Mouse (Mus musculus) neural tube, embryonic 11.5 days (tissue): ENCODE data around the gene Bmp2k. TPM values are rescaled to one million over a fixed set of nuclear protein-coding genes. Genes with fewer than 3 reads are reported as not detected.

ENCODE experiments used
- ATAC-seq: fragments of 200-750 bp; cut with Nextera tagmentation; 2 replicates; pipeline ENCODE4 v1.8.0; 2017; ENCODE audit warnings: moderate number of reproducible peaks, mild to moderate bottlenecking, moderate TSS enrichment, moderate library complexity; ENCODE audit not compliant: insufficient read depth, low FRiP score, low TSS enrichment
- DNase-seq: peaks from one replicate; pipeline ENCODE4 v3.0.0-alpha.2; 2015; ENCODE audit warnings: low spot score
- H3K27ac ChIP-seq: fragments of 300-500 bp; sonication (generic); 2 replicates; pipeline ENCODE4 v1.5.1; 2014; ENCODE audit warnings: low read depth, mild to moderate bottlenecking, low read length
- H3K27me3 ChIP-seq: fragments of 300-500 bp; sonication (generic); 2 replicates; pipeline ENCODE4 v1.6.1; 2014; ENCODE audit warnings: mild to moderate bottlenecking, low read length, mixed read lengths; ENCODE audit not compliant: control insufficient read depth, insufficient read depth
- H3K36me3 ChIP-seq: fragments of 300-500 bp; sonication (generic); 2 replicates; pipeline ENCODE4 v1.6.1; 2014; ENCODE audit warnings: mild to moderate bottlenecking, low read length, moderate library complexity, mixed read lengths; ENCODE audit not compliant: control insufficient read depth, insufficient read depth
- H3K4me1 ChIP-seq: fragments of 300-500 bp; sonication (generic); 2 replicates; pipeline ENCODE4 v1.6.1; 2014; ENCODE audit warnings: low read length, mixed read lengths; ENCODE audit not compliant: control insufficient read depth, insufficient read depth
- H3K4me2 ChIP-seq: fragments of 300-500 bp; sonication (generic); 2 replicates; pipeline ENCODE4 v1.6.1; 2014; ENCODE audit warnings: low read depth, mild to moderate bottlenecking, moderate library complexity
- H3K4me3 ChIP-seq: fragments of 300-500 bp; sonication (generic); 2 replicates; pipeline ENCODE4 v1.5.1; 2014; ENCODE audit warnings: low read depth, low read length
- H3K9ac ChIP-seq: fragments of 300-500 bp; sonication (generic); 2 replicates; pipeline ENCODE4 v1.6.1; 2014; ENCODE audit warnings: mild to moderate bottlenecking, low read length
- H3K9me3 ChIP-seq: fragments of 300-500 bp; sonication (generic); 2 replicates; pipeline ENCODE4 v1.6.1; 2016; ENCODE audit warnings: low read length; ENCODE audit not compliant: control insufficient read depth
- WGBS: fragments of 180-500 bp; shearing (Covaris S2); extraction: QIAGEN DNeasy Blood & Tissue Kit; methylation state at CpG from one replicate; pipeline ENCODE4 v1.1.7; 2014; 5-methylcytosine and 5-hydroxymethylcytosine counted together
- polyA plus RNA-seq: library from polyadenylated mRNA; unstranded; fragments of >200 nt; fragmentation: Nextera tagmentation; extraction: Ambion mirVana; gene quantifications from 2 replicates; pipeline ENCODE4 v1.2.1, GENCODE M21; 2014

Bmp2k gene
- polyA plus RNA-seq, 1 experiment from 2014 or later, result 11.2 TPM

DNA sequence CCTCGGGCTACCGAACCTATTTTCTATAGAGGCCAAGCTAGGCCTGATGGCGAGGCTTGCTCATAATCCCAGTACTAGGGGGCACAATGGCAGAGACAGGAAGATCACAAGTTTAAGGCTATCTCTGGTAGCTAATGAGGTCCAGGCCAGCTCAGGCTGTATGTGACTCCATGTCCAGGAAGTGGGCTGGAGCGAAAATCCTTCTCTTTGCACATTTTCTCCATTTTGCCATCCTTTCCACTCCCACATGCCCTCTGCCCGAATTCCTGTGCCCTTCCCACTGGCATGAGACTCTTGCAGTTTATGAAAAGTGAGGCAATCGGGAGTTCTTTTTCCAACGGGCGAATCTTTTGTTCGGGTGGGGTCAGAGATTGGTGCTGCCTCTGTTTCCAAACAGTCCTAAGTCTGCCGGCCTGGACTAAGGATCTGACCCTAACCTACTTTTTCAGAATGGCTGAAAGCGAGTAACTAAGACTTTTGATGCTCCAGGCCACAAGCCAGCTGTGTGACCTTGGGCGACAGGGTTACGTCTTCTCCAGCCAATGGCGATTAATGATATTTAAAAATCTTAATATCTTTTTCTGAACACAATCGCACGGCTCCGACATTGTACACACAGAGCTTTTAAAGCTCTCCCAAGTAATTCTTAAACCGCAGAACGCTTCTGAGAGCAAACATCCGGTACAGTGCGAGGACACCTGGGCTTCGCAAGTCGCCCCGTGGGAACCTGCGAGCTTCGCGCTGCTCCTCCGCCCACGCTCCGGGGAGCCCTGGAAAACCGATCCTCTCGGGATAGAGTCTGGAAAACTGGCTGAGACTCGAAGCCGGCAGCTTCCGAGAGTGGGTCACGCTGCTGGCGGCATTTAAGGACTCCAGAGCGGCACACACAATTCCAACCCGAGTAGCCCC is 834 bp upstream of the Bmp2k start:
- peak; percentile 24 for DNase-seq
- Histone ChIP-seq H3K4me1 (peaks cover 7% of the 10 kb centered on the region), H3K4me3 (peak overlapping the region; percentile 80), H3K27me3 (no peaks in the 10 kb centered on the region), H3K9me3 (no peaks in the 10 kb centered on the region), H3K27ac (peak overlapping the region; percentile 86), H3K9ac (peak overlapping the region; percentile 84), H3K4me2 (peak overlapping the region; percentile 78), H3K36me3 (no peaks in the 10 kb centered on the region)
- peak; percentile 46; the same call in 1 of the 2 replicates for ATAC-seq
- WGBS, result 21% methylated on average over 39 of the region's 39 CpGs

DNA sequence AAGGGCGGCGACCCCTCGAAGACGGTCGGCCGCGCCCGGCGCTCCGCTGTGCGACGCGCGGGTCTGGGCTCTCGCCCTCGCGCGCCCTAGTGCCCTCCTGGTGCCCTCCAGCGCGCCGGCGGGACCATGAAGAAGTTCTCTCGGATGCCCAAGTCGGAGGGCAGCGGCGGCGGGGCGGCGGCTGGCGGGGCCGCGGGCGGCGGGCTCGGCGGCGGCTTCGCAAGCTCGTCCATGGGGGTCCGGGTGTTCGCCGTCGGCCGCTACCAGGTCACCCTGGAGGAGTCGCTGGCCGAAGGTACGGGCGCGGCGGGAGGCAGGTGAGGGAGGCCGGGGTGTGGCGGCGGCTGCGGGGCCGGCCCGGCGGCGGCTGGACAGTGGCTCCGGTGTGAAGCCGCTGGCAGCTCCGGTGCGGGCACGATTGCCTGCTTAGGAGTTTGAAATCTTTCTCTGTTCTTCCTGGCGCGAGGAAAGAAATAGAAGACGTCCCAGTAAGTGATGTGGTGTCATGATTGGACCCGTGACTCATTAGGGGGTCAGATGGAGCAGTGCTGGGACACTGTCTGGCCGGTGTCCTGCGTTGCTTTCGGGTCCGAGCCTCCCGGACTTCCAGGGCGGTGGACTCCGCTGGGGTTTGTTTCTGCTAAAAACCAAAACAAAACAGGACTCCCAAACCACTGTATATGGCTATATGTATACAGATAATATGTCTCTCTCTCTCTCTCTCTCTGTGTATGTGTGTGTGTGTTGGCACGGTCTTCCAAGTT is 495 bp downstream of the Bmp2k start:
- Histone ChIP-seq H3K27ac (peak overlapping the region; percentile 86), H3K27me3 (no peaks in the 10 kb centered on the region), H3K4me3 (peak overlapping the region; percentile 80), H3K4me2 (peak overlapping the region; percentile 78), H3K36me3 (no peaks in the 10 kb centered on the region), H3K9me3 (no peaks in the 10 kb centered on the region), H3K9ac (peak overlapping the region; percentile 84), H3K4me1 (peaks cover 7% of the 10 kb centered on the region)
- peak; percentile 32 for ATAC-seq
- peak; percentile 25 for DNase-seq
- under 1% methylated on average over 70 of the region's 75 CpGs for WGBS

- DNase-seq (no peak), ATAC-seq (no peak)
- peak overlapping the region; percentile 78 for H3K4me2 ChIP-seq
- peaks cover 7% of the 10 kb centered on the region for H3K4me1 ChIP-seq
- no peak overlapping the region for H3K27ac ChIP-seq
- no peaks in the 10 kb centered on the region for H3K9me3 ChIP-seq
- H3K4me3 ChIP-seq, result peak overlapping the region; percentile 80
- WGBS, result 12% methylated on average over 6 of the region's 6 CpGs
- no peaks in the 10 kb centered on the region for H3K27me3 ChIP-seq
- peak overlapping the region; percentile 84 for H3K9ac ChIP-seq
- no peaks in the 10 kb centered on the region for H3K36me3 ChIP-seq
Measured at GRCm38 (mm10) chr5:96998566-96998907, 1.0 kb downstream of the Bmp2k start.

DNA sequence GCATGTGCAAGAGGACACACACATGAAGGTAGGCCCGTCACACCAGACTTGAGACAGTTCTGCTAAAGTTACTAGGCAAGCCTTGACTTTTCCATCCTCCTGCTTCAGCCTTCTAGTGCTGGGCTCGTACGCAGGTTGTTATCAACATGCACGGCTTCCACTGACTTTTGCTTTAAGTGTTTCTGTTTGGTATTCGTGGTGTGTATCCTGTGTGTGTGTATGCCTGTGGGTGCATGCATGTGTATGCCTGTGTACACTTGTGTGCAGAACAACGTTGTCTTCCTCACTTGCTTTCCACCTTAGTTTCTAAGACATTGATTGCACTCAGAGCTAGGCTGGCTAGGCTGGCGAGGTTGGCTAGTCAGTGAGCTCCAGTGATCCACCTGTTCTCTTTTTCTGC is 2.1 kb downstream of the Bmp2k start:
- H3K27ac ChIP-seq, result no peak overlapping the region
- H3K4me3 ChIP-seq, result no peak overlapping the region; the same call in 1 of the 2 replicates
- H3K4me2 ChIP-seq, result peak overlapping the region; percentile 13; the same call in 1 of the 2 replicates

GRCm38 (mm10) chr5:97000524-97000923 is 3.0 kb downstream of the Bmp2k start:
- DNase-seq (no peak), ATAC-seq (no peak)
- H3K27ac ChIP-seq, result no peak overlapping the region
- H3K9me3 ChIP-seq, result no peaks in the 10 kb centered on the region
- H3K4me1 ChIP-seq, result peaks cover 7% of the 10 kb centered on the region
- H3K4me2 ChIP-seq, result no peak overlapping the region
- 87% methylated on average over 5 of the region's 5 CpGs for WGBS
- H3K9ac ChIP-seq, result no peak overlapping the region
- H3K36me3 ChIP-seq, result no peaks in the 10 kb centered on the region
- no peak overlapping the region for H3K4me3 ChIP-seq
- H3K27me3 ChIP-seq, result no peaks in the 10 kb centered on the region

More for the DNA sequence above, 2.1 kb downstream of the Bmp2k start:
- no peak for ATAC-seq
- Histone ChIP-seq H3K9ac (no peak overlapping the region), H3K36me3 (no peaks in the 10 kb centered on the region), H3K4me1 (peaks cover 7% of the 10 kb centered on the region), H3K9me3 (no peaks in the 10 kb centered on the region), H3K27me3 (no peaks in the 10 kb centered on the region)
- 89% methylated on average over 7 of the region's 7 CpGs for WGBS
- DNase-seq, result no peak

- Histone ChIP-seq H3K27me3 (no peaks in the 10 kb centered on the region), H3K4me3 (no peak overlapping the region), H3K4me2 (no peak overlapping the region), H3K27ac (no peak overlapping the region), H3K9ac (no peak overlapping the region), H3K36me3 (no peaks in the 10 kb centered on the region), H3K9me3 (no peaks in the 10 kb centered on the region), H3K4me1 (peaks cover 7% of the 10 kb centered on the region)
- WGBS, result 94% methylated on average over 10 of the region's 10 CpGs
- DNase-seq (no peak), ATAC-seq (no peak)
Measured at GRCm38 (mm10) chr5:97001153-97001552, 3.7 kb downstream of the Bmp2k start.

DNA sequence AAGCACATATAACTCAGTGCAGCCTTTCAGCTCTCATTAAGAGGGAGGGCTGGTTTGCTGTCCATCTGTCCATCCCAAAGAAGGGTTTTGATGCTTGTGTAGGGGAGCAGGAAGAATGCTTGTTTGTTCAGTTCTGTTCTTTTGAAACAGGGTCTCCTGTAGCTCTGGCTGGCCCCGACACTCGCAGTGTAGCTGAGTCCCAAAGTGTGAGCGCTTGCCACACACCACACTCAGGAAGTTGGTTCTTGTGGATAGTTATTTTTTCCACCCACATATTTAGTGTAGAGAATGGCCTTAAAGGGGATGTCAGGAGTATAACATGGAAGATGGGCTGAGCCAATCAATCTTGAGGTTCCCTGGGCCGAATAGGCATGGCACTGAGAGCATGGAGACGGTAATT is 4.1 kb downstream of the Bmp2k start:
- H3K27ac ChIP-seq, result no peak overlapping the region
- 94% methylated on average over 5 of the region's 5 CpGs for WGBS
- DNase-seq, result no peak

GRCm38 (mm10) chr5:97002336-97002735 is 4.8 kb downstream of the Bmp2k start:
- Histone ChIP-seq H3K27ac (no peak overlapping the region), H3K36me3 (no peaks in the 10 kb centered on the region), H3K4me1 (no peaks in the 10 kb centered on the region; the same call in 1 of the 2 replicates), H3K4me2 (no peak overlapping the region), H3K9me3 (no peaks in the 10 kb centered on the region), H3K9ac (no peak overlapping the region), H3K4me3 (no peak overlapping the region), H3K27me3 (no peaks in the 10 kb centered on the region)
- ATAC-seq (no peak), DNase-seq (no peak)
- 90% methylated on average over 5 of the region's 5 CpGs for WGBS

More for the DNA sequence above, 4.1 kb downstream of the Bmp2k start:
- Histone ChIP-seq H3K4me2 (no peak overlapping the region), H3K27me3 (no peaks in the 10 kb centered on the region), H3K4me1 (peaks cover 3% of the 10 kb centered on the region; the same call in 1 of the 2 replicates), H3K9me3 (no peaks in the 10 kb centered on the region), H3K4me3 (no peak overlapping the region), H3K36me3 (no peaks in the 10 kb centered on the region), H3K9ac (no peak overlapping the region)
- ATAC-seq, result no peak
